Mouse (Mus musculus) neural tube, embryonic 15.5 days (tissue): ENCODE measurements around the gene Kcnj14. TPM values are rescaled to one million over a fixed set of nuclear protein-coding genes. Genes with fewer than 3 reads are reported as not detected.

ENCODE experiments used
- ATAC-seq: fragments of 200-750 bp; cut with Nextera tagmentation; 2 replicates; pipeline ENCODE4 v1.8.0; 2017; ENCODE audit warnings: mild to moderate bottlenecking, moderate TSS enrichment, moderate library complexity; ENCODE audit not compliant: low FRiP score
- H3K27ac ChIP-seq: fragments of 300-500 bp; sonication (generic); replicated peaks from 2 replicates; pipeline ENCODE4 v1.5.1; 2015; ENCODE audit warnings: mild to moderate bottlenecking, inconsistent platforms
- H3K27me3 ChIP-seq: fragments of 300-500 bp; sonication (generic); replicated peaks from 2 replicates; pipeline ENCODE4 v1.6.1; 2015; ENCODE audit warnings: inconsistent platforms
- H3K36me3 ChIP-seq: fragments of 300-500 bp; sonication (generic); 2 replicates; pipeline ENCODE4 v1.6.1; 2015; ENCODE audit warnings: inconsistent platforms
- H3K4me1 ChIP-seq: fragments of 300-500 bp; sonication (generic); 2 replicates; pipeline ENCODE4 v1.6.1; 2015; ENCODE audit warnings: inconsistent platforms
- H3K4me2 ChIP-seq: fragments of 300-500 bp; sonication (generic); 2 replicates; pipeline ENCODE4 v1.6.1; 2015; ENCODE audit warnings: inconsistent platforms, mild to moderate bottlenecking, moderate library complexity
- H3K4me3 ChIP-seq: fragments of 300-500 bp; sonication (generic); replicated peaks from 2 replicates; pipeline ENCODE4 v1.5.1; 2015; ENCODE audit warnings: mild to moderate bottlenecking, inconsistent platforms
- H3K9ac ChIP-seq: fragments of 300-500 bp; sonication (generic); replicated peaks from 2 replicates; pipeline ENCODE4 v1.6.1; 2015; ENCODE audit warnings: mild to moderate bottlenecking, inconsistent platforms
- H3K9me3 ChIP-seq: fragments of 300-500 bp; sonication (generic); replicated peaks from 2 replicates; pipeline ENCODE4 v1.6.1; 2016; ENCODE audit warnings: inconsistent platforms
- WGBS: fragments of 180-500 bp; shearing (Covaris S2); methylation state at CpG from one replicate; pipeline ENCODE4 v1.1.7; 2015; ENCODE audit warnings: mixed read lengths; 5-methylcytosine and 5-hydroxymethylcytosine counted together
- polyA plus RNA-seq: library from polyadenylated mRNA; unstranded; fragments of >200 nt; fragmentation: Nextera tagmentation; extraction: Ambion mirVana; gene quantifications from 2 replicates; pipeline ENCODE4 v1.2.1, GENCODE M21; 2015

Kcnj14 gene
- polyA plus RNA-seq, 1 experiment from 2014 or later, result 1.4 TPM

DNA sequence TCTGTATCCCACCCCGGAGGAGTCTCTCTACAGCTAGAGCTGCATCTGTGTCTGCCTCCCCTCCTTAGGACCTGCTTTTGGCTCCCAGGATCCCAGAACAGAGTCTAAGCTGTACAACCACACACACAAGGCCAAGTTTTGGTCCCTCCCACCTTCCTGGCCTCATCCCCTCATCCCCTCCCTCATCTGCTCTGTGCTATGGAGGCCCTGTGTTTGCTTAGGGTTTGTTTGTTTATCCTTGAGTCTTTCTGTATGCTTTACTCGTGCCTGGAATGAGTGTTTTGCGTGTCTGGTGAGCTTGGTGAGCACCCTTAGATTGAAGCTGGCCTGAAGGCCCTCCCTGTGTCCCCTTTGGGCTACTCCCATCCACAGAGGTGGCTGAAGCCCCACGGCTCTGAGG is 34.4 kb upstream of the Kcnj14 start:
- Histone ChIP-seq H3K9me3 (no peaks in the 10 kb centered on the region), H3K9ac (no peak overlapping the region), H3K27ac (no peak overlapping the region), H3K4me3 (no peak overlapping the region), H3K4me1 (peaks cover 14% of the 10 kb centered on the region), H3K27me3 (peaks cover 15% of the 10 kb centered on the region), H3K4me2 (no peak overlapping the region), H3K36me3 (0 out of 2 replicates have a peak, but pooled peaks cover 2% of the 10 kb centered on the region)
- 72% methylated on average over 4 of the region's 4 CpGs for WGBS
- no peak for ATAC-seq

DNA sequence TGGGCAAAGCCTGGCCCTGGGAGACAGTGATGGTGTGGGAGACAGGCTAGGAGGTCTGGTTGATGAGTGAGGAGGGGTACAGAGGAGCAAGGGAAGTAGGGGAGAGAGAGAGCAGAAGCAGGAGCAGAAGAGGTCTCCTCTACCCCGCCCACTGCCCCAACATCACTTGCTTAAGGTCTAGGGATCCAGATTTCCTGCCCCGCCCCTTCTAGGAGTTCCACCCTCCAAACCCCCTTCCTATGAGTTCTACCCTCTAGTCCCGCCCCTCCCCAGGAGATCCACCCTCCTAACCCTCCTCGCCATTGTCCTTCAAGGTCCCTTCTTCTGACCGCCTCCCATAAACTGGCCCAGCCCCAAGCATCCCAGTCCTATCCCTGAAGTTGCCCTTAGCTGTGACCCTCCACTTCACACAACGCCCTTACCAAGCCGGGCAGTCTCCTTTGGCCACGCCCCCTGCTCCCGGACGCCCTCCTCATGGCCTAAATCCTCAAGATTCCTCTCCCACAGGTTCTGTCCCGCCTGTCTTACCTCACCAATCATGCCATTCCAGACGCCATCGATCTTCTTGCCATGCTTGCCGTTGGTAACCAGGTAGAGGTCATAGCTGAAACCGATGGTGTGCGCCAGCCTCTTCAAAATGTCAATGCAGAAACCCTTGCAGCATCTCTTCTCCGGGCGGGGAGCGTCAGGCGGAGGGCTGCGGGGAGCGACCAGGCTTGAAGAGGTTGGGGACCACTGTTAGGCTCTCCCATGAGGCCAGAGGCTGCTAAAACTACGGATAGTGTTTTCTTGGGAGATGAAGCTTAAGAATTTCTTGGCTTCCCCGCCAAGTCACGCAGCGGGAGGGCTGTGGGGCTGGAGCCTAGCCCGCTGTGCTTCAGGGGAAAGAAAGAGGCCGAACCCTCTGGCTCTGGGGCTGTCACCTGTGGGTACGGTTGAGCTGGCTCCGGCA is 32.6 kb upstream of the Kcnj14 start:
- no peaks in the 10 kb centered on the region for H3K9me3 ChIP-seq
- H3K27me3 ChIP-seq, result peaks cover 15% of the 10 kb centered on the region
- H3K36me3 ChIP-seq, result 0 out of 2 replicates have a peak, but pooled peaks cover 2% of the 10 kb centered on the region
- H3K4me1 ChIP-seq, result peaks cover 14% of the 10 kb centered on the region
- H3K4me2 ChIP-seq, result peak overlapping the region; percentile 57
- ATAC-seq, result 0 out of 2 replicates have a peak, but pooled peaks have one; percentile 14
- no peak overlapping the region for H3K27ac ChIP-seq
- 5% methylated on average over 30 of the region's 30 CpGs for WGBS
- peak overlapping the region; percentile 30 for H3K4me3 ChIP-seq
- peak overlapping the region; percentile 43 for H3K9ac ChIP-seq

GRCm38 (mm10) chr7:45853089-45853488 is 28.5 kb upstream of the Kcnj14 start:
- H3K27me3 ChIP-seq, result peaks cover 3% of the 10 kb centered on the region; the same call in 1 of the 2 replicates
- no peaks in the 10 kb centered on the region for H3K9me3 ChIP-seq
- no peak overlapping the region for H3K4me3 ChIP-seq
- H3K27ac ChIP-seq, result no peak overlapping the region
- H3K9ac ChIP-seq, result no peak overlapping the region
- no peak for ATAC-seq
- no peak overlapping the region for H3K4me2 ChIP-seq
- H3K4me1 ChIP-seq, result peaks cover 14% of the 10 kb centered on the region
- 0 out of 2 replicates have a peak, but pooled peaks cover 2% of the 10 kb centered on the region for H3K36me3 ChIP-seq
- WGBS, result 78% methylated on average over 12 of the region's 12 CpGs

DNA sequence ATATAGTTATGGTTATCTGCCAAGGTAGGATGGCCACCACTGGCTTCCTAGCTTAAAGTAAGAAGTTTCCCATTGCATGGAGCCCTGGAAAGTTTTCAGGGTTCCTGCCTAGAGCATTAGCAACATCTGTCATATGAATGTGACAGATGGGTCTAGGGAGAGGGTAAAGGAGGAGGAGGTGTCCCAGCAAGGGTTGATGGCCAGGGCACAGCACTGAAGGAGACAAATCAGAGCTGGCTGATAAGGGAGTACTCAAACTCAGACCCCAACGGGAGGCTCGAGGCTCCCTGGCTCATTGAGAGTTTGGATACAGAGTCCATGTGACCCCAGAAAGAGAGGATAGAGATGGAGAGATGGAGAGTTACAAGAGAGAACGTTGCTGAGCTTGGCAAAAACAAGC is 26.1 kb upstream of the Kcnj14 start:
- no peak overlapping the region for H3K4me3 ChIP-seq
- H3K4me1 ChIP-seq, result no peaks in the 10 kb centered on the region
- H3K9ac ChIP-seq, result no peak overlapping the region
- H3K27ac ChIP-seq, result no peak overlapping the region
- 72% methylated on average over 3 of the region's 3 CpGs for whole genome bisulfite sequencing
- 0 out of 2 replicates have a peak, but pooled peaks cover 2% of the 10 kb centered on the region for H3K36me3 ChIP-seq
- ATAC-seq, result no peak
- H3K9me3 ChIP-seq, result no peaks in the 10 kb centered on the region
- H3K27me3 ChIP-seq, result peaks cover 3% of the 10 kb centered on the region; the same call in 1 of the 2 replicates
- H3K4me2 ChIP-seq, result no peak overlapping the region

- ATAC-seq, result no peak
- 12% methylated on average over 6 of the region's 6 CpGs for WGBS
- H3K27ac ChIP-seq, result no peak overlapping the region
- 0 out of 2 replicates have a peak, but pooled peaks cover 15% of the 10 kb centered on the region for H3K27me3 ChIP-seq
- no peak overlapping the region for H3K4me2 ChIP-seq
- no peak overlapping the region for H3K9ac ChIP-seq
- H3K4me1 ChIP-seq, result no peaks in the 10 kb centered on the region
- peaks cover 4% of the 10 kb centered on the region; the same call in 1 of the 2 replicates for H3K36me3 ChIP-seq
- H3K9me3 ChIP-seq, result no peaks in the 10 kb centered on the region
- no peak overlapping the region for H3K4me3 ChIP-seq
Observed at GRCm38 (mm10) chr7:45848447-45849027, 24.0 kb upstream of the Kcnj14 start.

- peaks cover 44% of the 10 kb centered on the region; the same call in 1 of the 2 replicates for H3K27me3 ChIP-seq
- 93% methylated on average over 10 of the region's 10 CpGs for WGBS
Observed at GRCm38 (mm10) chr7:45842950-45843744, 18.6 kb upstream of the Kcnj14 start.

GRCm38 (mm10) chr7:45833924-45834323 is 9.3 kb upstream of the Kcnj14 start:
- 8% methylated on average over 13 of the region's 31 CpGs for WGBS
- 0 out of 2 replicates have a peak overlapping the region, but pooled peaks have one; percentile 30 for H3K9ac ChIP-seq
- H3K27ac ChIP-seq, result no peak overlapping the region
- no peaks in the 10 kb centered on the region for H3K9me3 ChIP-seq
- H3K4me3 ChIP-seq, result peak overlapping the region; percentile 35
- H3K36me3 ChIP-seq, result peaks cover 6% of the 10 kb centered on the region; the same call in 1 of the 2 replicates
- ATAC-seq, result no peak
- peaks cover 48% of the 10 kb centered on the region for H3K4me1 ChIP-seq
- H3K27me3 ChIP-seq, result peaks cover 67% of the 10 kb centered on the region
- H3K4me2 ChIP-seq, result peak overlapping the region; percentile 53

More at GRCm38 (mm10) chr7:45842950-45843744, 18.6 kb upstream of the Kcnj14 start:
- H3K4me1 ChIP-seq, result no peaks in the 10 kb centered on the region
- no peaks in the 10 kb centered on the region for H3K9me3 ChIP-seq
- no peak overlapping the region for H3K9ac ChIP-seq
- ATAC-seq, result no peak
- peaks cover 11% of the 10 kb centered on the region for H3K36me3 ChIP-seq
- no peak overlapping the region for H3K4me3 ChIP-seq
- no peak overlapping the region for H3K4me2 ChIP-seq
- no peak overlapping the region for H3K27ac ChIP-seq

DNA sequence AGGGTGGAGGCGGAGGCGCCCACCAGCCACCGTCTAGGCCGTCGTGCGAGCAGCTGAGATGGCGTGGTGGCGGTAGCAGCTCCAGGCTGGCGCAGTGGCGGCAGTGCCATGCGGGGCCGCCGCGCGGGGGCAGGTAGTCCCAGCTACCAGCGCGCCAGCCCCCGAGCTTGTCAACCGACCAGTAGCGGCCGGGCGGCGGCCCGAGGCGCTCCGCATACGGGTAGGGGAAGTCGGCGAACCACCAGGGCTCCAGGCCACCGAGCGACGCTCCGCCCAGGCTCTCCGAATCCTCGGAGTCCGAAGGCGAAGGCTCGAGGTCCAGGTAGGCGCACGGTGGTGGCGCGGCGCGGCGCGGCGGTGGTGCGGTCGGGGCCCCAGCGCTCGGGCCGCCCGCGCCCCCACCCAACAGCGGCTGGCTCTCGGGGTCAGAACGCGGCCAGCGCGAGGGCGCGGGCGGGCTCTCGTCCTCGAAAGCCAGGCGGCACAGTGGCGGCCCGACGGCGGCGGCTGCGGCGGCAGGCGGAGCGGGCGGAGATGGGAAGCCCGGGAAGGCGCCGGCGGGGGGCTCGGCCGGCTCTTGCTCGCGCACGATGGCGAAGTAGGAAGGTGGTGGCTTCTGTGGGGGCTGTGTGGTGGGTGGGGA is 8.7 kb upstream of the Kcnj14 start:
- no peak for ATAC-seq
- Histone ChIP-seq H3K27ac (no peak overlapping the region), H3K36me3 (peaks cover 10% of the 10 kb centered on the region; the same call in 1 of the 2 replicates), H3K27me3 (peaks cover 63% of the 10 kb centered on the region), H3K9ac (peak overlapping the region; percentile 30; the same call in 1 of the 2 replicates), H3K4me3 (peak overlapping the region; percentile 35), H3K4me1 (peaks cover 48% of the 10 kb centered on the region), H3K9me3 (no peaks in the 10 kb centered on the region), H3K4me2 (peak overlapping the region; percentile 53)
- 2% methylated on average over 65 of the region's 86 CpGs for WGBS

GRCm38 (mm10) chr7:45832428-45832827 is 7.8 kb upstream of the Kcnj14 start:
- Histone ChIP-seq H3K36me3 (peaks cover 18% of the 10 kb centered on the region), H3K4me3 (peak overlapping the region; percentile 35), H3K9me3 (no peaks in the 10 kb centered on the region), H3K27me3 (peaks cover 57% of the 10 kb centered on the region), H3K27ac (no peak overlapping the region), H3K4me1 (peaks cover 48% of the 10 kb centered on the region), H3K4me2 (peak overlapping the region; percentile 53), H3K9ac (no peak overlapping the region)
- WGBS, result 8% methylated on average over 30 of the region's 30 CpGs
- ATAC-seq, result no peak

DNA sequence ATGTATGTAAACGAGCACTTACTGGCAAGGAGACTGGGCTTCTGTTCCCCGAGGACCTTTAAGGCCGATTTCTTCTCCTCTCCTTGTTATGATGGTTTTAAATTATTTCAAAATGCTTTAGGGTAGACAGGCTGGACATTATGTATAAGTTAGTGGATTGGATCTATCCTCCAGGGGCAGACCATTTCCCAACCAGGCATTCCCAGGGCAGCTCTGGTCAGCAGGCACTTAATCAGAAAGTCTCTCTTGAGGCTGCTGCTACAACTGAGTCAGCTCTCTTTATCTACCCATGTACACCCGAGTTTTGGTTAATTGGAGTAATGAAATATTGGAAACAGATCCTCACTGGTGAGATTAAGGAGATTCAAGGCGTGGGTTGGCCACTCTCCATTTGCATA is 6.5 kb upstream of the Kcnj14 start:
- peak overlapping the region; percentile 81 for H3K4me3 ChIP-seq
- no peaks in the 10 kb centered on the region for H3K9me3 ChIP-seq
- peak overlapping the region; percentile 88 for H3K4me2 ChIP-seq
- peak; percentile 28 for ATAC-seq
- peaks cover 48% of the 10 kb centered on the region for H3K4me1 ChIP-seq
- peaks cover 31% of the 10 kb centered on the region for H3K36me3 ChIP-seq
- peak overlapping the region; percentile 94 for H3K27ac ChIP-seq
- peaks cover 45% of the 10 kb centered on the region for H3K27me3 ChIP-seq
- H3K9ac ChIP-seq, result peak overlapping the region; percentile 59
- WGBS, result 12% methylated on average over 5 of the region's 5 CpGs
